Mouse (Mus musculus): ENCODE measurements around the gene Olfr1261. TPM values are rescaled to one million over a fixed set of nuclear protein-coding genes. Genes with fewer than 3 reads are reported as not detected.

Olfr1261 gene
- under 1 TPM in 1 of 2 experiments, not detected in 1; 0.12 TPM for total RNA-seq (2021)

DNA sequence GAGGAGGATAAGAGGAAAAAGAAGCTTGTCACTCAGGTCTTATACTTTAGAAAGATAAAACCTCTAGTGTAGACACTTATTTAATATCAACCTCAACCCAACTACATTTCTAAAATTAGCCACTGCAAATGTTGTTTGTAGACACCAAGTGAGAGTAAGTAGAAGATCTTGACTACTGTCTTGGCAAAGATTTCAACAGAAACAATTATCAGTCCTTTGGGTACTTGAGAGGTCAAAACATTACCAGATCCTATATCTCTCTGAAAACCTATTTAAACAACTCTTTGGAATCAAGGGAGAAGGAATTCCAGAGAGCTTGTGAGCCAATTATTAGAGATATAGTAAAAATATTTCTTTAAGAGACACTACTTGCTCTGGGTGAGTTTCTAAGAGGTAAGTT, at the start of gene Olfr1261:
Gene Olfr1261 (plus strand): TSS at position 301 of the 400 bp plus-strand sequence.
- intact Hi-C loops (cut with DNase I) = no loop called here

DNA sequence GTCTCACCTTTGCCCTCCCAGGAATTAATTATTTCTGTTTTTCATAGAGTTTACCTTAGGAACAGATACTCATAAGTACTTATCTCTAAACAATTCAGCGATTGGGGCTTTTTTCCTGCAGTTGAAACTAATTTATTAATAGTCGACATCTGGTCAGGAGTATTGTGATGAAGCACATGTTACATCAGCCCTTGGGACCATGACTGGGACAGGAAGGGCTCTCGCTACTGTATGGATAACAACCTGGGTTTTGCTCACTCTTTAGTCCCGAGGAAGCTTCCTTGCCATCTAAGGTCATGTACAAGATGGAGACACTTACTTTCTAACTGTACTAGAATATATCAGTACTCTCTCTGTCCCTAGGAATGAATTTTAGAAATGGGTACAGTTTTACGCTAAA, 42.5 kb upstream of the Olfr1261 start, which contains the start of gene Olfr1259:
Gene Olfr1259 (minus strand): TSS at position 101 of the 400 bp plus-strand sequence.
- DNase-seq = no peak
- intact Hi-C loops (cut with DNase I) = no loop called here

More for the DNA sequence above, at the start of gene Olfr1261:
- DNase-seq = no peak

DNA sequence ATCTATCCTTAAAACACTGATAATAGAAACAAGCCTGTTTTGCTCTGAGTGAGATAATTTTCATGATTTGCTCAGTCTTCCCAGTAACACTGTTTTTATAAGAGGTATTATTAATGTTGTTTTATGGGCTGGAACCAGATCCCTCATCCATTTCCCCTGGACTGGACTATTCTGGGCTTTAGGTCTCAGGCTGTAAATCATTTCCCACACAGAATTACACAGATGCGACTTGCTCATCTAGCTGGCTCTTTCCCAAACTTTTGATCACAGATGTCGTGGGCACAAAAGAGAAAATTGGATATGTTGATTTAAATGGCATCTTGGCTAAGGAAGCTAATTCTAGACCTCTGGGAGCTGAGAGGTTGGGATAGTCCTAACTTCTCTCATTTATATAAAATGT, 16.8 kb upstream of the Olfr1261 start, which contains the start of gene Olfr1260:
Gene Olfr1260 (plus strand): TSS at position 157 of the 400 bp plus-strand sequence.
- intact Hi-C loops (cut with DNase I) = no loop called here
- no peak for DNase-seq

DNA sequence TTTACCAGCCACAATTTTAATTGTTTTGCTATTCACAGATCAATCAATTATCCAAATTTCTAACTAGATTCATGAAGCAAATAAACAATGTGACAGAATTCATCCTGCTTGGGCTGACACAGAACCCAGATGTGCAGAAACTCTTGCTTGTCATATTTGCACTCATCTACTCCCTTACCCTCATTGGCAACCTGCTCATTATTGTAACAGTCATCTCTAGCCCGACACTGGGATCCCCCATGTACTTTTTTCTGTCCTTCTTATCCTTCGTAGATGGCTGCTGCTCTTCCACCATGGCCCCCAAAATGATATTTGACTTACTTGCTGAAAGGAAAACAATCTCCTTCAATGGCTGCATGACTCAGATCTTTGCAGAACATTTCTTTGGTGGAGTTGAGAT, 13.3 kb upstream of the Olfr1261 start:
- intact Hi-C loops (cut with DNase I) = no loop called here
- no peak for DNase-seq

DNA sequence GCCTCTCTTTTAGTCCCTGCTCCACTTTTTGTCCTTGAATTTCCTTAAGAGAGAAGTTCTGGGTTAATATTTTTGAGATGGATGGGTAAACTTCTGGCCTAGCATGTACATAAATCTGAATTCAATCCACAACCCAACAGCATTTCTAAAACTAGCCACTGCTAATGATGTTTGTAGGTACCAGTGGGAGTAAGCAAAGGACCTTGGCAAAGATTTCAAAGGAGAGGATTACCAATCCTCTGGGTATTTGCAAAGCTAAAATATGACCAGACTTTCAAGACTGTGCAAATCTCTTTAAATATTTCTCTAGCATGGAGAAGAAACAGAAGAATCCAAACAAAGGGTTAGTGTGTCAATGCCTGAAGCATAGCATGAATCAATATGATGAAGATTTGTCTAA, 8.8 kb downstream of the Olfr1261 start, which contains the start of gene Olfr1262:
Gene Olfr1262 (plus strand): TSS at position 301 of the 400 bp plus-strand sequence.
- no peak for DNase-seq
- intact Hi-C loops (cut with DNase I) = no loop called here

DNA sequence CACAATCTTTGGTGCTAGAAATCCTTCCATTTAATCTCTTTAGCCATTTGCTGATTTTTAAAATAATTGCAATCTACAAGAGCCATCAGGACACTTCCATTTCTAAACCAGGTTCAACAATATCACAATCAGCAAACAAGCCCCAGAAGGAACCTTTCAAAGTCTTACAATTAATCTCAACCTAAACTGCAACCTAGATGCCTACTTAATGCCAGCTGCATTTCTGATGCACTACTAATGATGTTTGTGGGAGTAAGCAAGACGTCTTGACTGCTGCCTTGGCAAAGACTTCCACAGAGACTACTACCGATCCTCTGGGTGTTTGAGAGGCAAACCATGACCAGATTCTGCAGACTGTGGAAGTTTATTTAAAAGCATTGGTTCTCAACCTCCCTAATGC, 20.8 kb downstream of the Olfr1261 start, which contains the start of gene Olfr1263:
Gene Olfr1263 (plus strand): TSS at position 301 of the 400 bp plus-strand sequence.
- no peak for DNase-seq
- intact Hi-C loops (cut with DNase I) = no loop called here

DNA sequence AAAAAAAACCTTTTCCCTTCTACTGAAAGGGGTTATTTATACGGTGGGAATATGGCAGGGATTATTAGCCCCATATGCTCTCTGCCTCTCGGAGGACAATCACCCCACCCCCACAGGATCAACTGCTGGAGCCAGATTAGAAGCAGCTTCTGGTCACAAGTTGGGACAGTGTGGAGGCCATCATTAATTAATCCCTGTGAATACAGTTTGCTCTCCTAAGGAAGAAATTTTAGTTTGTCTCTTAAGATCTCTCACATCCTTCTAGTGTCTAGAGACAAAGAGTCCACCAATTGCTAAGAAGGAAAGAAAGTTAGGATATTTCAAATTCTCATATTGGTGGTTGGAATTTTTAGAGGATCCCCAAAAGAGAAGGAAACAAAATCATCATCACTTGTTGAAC, 34.5 kb downstream of the Olfr1261 start, which contains the start of gene Olfr1264:
Gene Olfr1264 (minus strand): TSS at position 101 of the 400 bp plus-strand sequence.
- intact Hi-C loops (cut with DNase I) = no loop called here
- no peak for DNase-seq

DNA sequence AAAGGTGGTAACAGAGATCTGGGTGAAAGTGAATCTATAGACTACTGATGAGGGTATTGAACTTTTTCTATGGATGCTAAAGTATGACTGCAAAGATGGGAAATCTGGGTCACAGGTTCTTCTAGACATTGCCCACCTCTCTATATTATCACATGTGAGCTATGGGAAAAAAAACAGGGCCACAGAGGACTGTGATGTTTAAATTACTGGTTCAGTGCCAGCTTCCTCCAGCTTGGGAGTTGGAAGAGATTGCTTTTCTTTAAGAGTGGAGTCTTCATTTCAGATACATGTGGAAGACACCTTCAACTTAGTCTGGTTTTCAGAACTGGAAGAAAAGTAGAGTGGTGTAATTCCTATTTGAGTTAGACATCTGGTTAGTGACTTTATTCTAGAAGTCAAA, 44.0 kb downstream of the Olfr1261 start, which contains the start of gene Olfr1265:
Gene Olfr1265 (plus strand): TSS at position 301 of the 400 bp plus-strand sequence.
- no peak for DNase-seq
- intact Hi-C loops (cut with DNase I) = no loop called here

Other genes with a start within 250 kb of the Olfr1261 start
- not detected for gene Olfr1253, start 234.1 kb upstream of the Olfr1261 start, total RNA-seq (2021)
- not detected for gene Olfr1254, start 197.6 kb upstream of the Olfr1261 start, total RNA-seq (2021)
- not detected for gene Olfr1255, start 179.2 kb upstream of the Olfr1261 start, total RNA-seq (2021)
- not detected for gene Olfr1256, start 149.7 kb upstream of the Olfr1261 start, total RNA-seq (2021)
- not detected for gene Olfr48, start 143.0 kb upstream of the Olfr1261 start, total RNA-seq (2021)
- not detected for gene Olfr1257, start 112.8 kb upstream of the Olfr1261 start, total RNA-seq (2021)
- not detected for gene Olfr1258, start 63.9 kb upstream of the Olfr1261 start, total RNA-seq (2021)
- not detected for gene Olfr1259, start 42.6 kb upstream of the Olfr1261 start, total RNA-seq (2021)
- gene Olfr1260, start 16.9 kb upstream of the Olfr1261 start, total RNA-seq (2021) = not detected
- not detected for gene Olfr1262, start 8.9 kb downstream of the Olfr1261 start, total RNA-seq (2021)
- gene Olfr1263, start 20.9 kb downstream of the Olfr1261 start, total RNA-seq (2021) = not detected
- not detected for gene Olfr1264, start 34.4 kb downstream of the Olfr1261 start, total RNA-seq (2021)
- under 1 TPM in 1 of 2 experiments, not detected in 1; 0.06 TPM for gene Olfr1265, start 44.1 kb downstream of the Olfr1261 start, total RNA-seq (2021)
- not detected for gene Olfr140, start 72.4 kb downstream of the Olfr1261 start, total RNA-seq (2021)
- gene Olfr1269, start 130.2 kb downstream of the Olfr1261 start, total RNA-seq (2021) = not detected
- gene Olfr32, start 151.1 kb downstream of the Olfr1261 start, total RNA-seq (2021) = not detected
- not detected for gene Olfr1270, start 161.9 kb downstream of the Olfr1261 start, total RNA-seq (2021)
- gene Olfr1506, start 233.3 kb downstream of the Olfr1261 start, total RNA-seq (2021) = under 1 TPM in 1 of 2 experiments, not detected in 1; 0.32 TPM

Measured in left cerebral cortex, postnatal 4 days (tissue).